Mouse (Mus musculus): ENCODE data around the gene Ccnb1ip1. TPM values are rescaled to one million over a fixed set of nuclear protein-coding genes. Genes with fewer than 3 reads are reported as not detected.

Gene Ccnb1ip1
- total and polyA plus RNA-seq, 3 experiments, result 2.7 TPM; not detected in 2

Other genes with a start within 250 kb of the Ccnb1ip1 start
- gene Olfr744, start 192.9 kb downstream of the Ccnb1ip1 start, total RNA-seq (2012; rRNA removed), result not detected in 2 replicates
- gene Olfr744, start 192.9 kb downstream of the Ccnb1ip1 start, total RNA-seq (2014; rRNA removed), result not detected in 2 replicates
- gene Olfr744, start 192.9 kb downstream of the Ccnb1ip1 start, polyA plus RNA-seq (2012; ENCODE audit: insufficient read length, low read depth), result not detected in 2 replicates
- not detected in 2 replicates for gene Olfr745, start 168.3 kb downstream of the Ccnb1ip1 start, total RNA-seq (2012; rRNA removed)
- gene Olfr745, start 168.3 kb downstream of the Ccnb1ip1 start, total RNA-seq (2014; rRNA removed), result not detected in 2 replicates
- not detected in 2 replicates for gene Olfr745, start 168.3 kb downstream of the Ccnb1ip1 start, polyA plus RNA-seq (2012; ENCODE audit: insufficient read length, low read depth)
- not detected in 2 replicates for gene Olfr746, start 160.6 kb downstream of the Ccnb1ip1 start, total RNA-seq (2012; rRNA removed)
- not detected in 2 replicates for gene Olfr746, start 160.6 kb downstream of the Ccnb1ip1 start, total RNA-seq (2014; rRNA removed)
- not detected in 2 replicates for gene Olfr746, start 160.6 kb downstream of the Ccnb1ip1 start, polyA plus RNA-seq (2012; ENCODE audit: insufficient read length, low read depth)
- gene Olfr747, start 114.5 kb downstream of the Ccnb1ip1 start, total RNA-seq (2012; rRNA removed), result not detected in 2 replicates
- gene Olfr747, start 114.5 kb downstream of the Ccnb1ip1 start, total RNA-seq (2014; rRNA removed), result not detected in 2 replicates
- not detected in 2 replicates for gene Olfr747, start 114.5 kb downstream of the Ccnb1ip1 start, polyA plus RNA-seq (2012; ENCODE audit: insufficient read length, low read depth)
- gene Olfr748, start 100.4 kb downstream of the Ccnb1ip1 start, total RNA-seq (2012; rRNA removed), result not detected in 2 replicates
- gene Olfr748, start 100.4 kb downstream of the Ccnb1ip1 start, total RNA-seq (2014; rRNA removed), result not detected in 2 replicates
- gene Olfr748, start 100.4 kb downstream of the Ccnb1ip1 start, polyA plus RNA-seq (2012; ENCODE audit: insufficient read length, low read depth), result not detected in 2 replicates
- gene Olfr749, start 62.6 kb downstream of the Ccnb1ip1 start, total RNA-seq (2012; rRNA removed), result not detected in 2 replicates
- gene Olfr749, start 62.6 kb downstream of the Ccnb1ip1 start, total RNA-seq (2014; rRNA removed), result not detected in 2 replicates
- gene Olfr749, start 62.6 kb downstream of the Ccnb1ip1 start, polyA plus RNA-seq (2012; ENCODE audit: insufficient read length, low read depth), result not detected in 2 replicates
- 53.4 and 57.8 TPM in 2 replicates for gene Ttc5, start 22.2 kb downstream of the Ccnb1ip1 start, total RNA-seq (2012; rRNA removed)
- gene Ttc5, start 22.2 kb downstream of the Ccnb1ip1 start, total RNA-seq (2014; rRNA removed), result 65.0 and 72.1 TPM in 2 replicates
- gene Ttc5, start 22.2 kb downstream of the Ccnb1ip1 start, polyA plus RNA-seq (2012; ENCODE audit: insufficient read length, low read depth), result 44.3 and 44.5 TPM in 2 replicates
- 55.9 and 64.6 TPM in 2 replicates for gene Parp2, start 109 bp upstream of the Ccnb1ip1 start, total RNA-seq (2012; rRNA removed)
- 95.9 and 117 TPM in 2 replicates for gene Parp2, start 109 bp upstream of the Ccnb1ip1 start, total RNA-seq (2014; rRNA removed)
- 82.3 and 90.9 TPM in 2 replicates for gene Parp2, start 109 bp upstream of the Ccnb1ip1 start, polyA plus RNA-seq (2012; ENCODE audit: insufficient read length, low read depth)
- 12.2 and 14.7 TPM in 2 replicates for gene Tep1, start 62.8 kb upstream of the Ccnb1ip1 start, total RNA-seq (2012; rRNA removed)
- 3.5 and 4.1 TPM in 2 replicates for gene Tep1, start 62.8 kb upstream of the Ccnb1ip1 start, total RNA-seq (2014; rRNA removed)
- gene Tep1, start 62.8 kb upstream of the Ccnb1ip1 start, polyA plus RNA-seq (2012; ENCODE audit: insufficient read length, low read depth), result 12.9 and 14.0 TPM in 2 replicates
- gene Klhl33, start 89.8 kb upstream of the Ccnb1ip1 start, total RNA-seq (2012; rRNA removed), result not detected in 2 replicates
- gene Klhl33, start 89.8 kb upstream of the Ccnb1ip1 start, total RNA-seq (2014; rRNA removed), result not detected in 2 replicates
- gene Klhl33, start 89.8 kb upstream of the Ccnb1ip1 start, polyA plus RNA-seq (2012; ENCODE audit: insufficient read length, low read depth), result not detected in 2 replicates
- 39.1 and 41.7 TPM in 2 replicates for gene Osgep, start 117.2 kb upstream of the Ccnb1ip1 start, total RNA-seq (2012; rRNA removed)
- 88.7 and 90.4 TPM in 2 replicates for gene Osgep, start 117.2 kb upstream of the Ccnb1ip1 start, total RNA-seq (2014; rRNA removed)
- gene Osgep, start 117.2 kb upstream of the Ccnb1ip1 start, polyA plus RNA-seq (2012; ENCODE audit: insufficient read length, low read depth), result 48.4 and 57.6 TPM in 2 replicates
- gene Apex1, start 117.2 kb upstream of the Ccnb1ip1 start, total RNA-seq (2012; rRNA removed), result 178 and 250 TPM in 2 replicates
- gene Apex1, start 117.2 kb upstream of the Ccnb1ip1 start, total RNA-seq (2014; rRNA removed), result 417 and 427 TPM in 2 replicates
- gene Apex1, start 117.2 kb upstream of the Ccnb1ip1 start, polyA plus RNA-seq (2012; ENCODE audit: insufficient read length, low read depth), result 353 and 354 TPM in 2 replicates
- gene Pip4p1, start 123.1 kb upstream of the Ccnb1ip1 start, total RNA-seq (2012; rRNA removed), result 18.1 and 21.2 TPM in 2 replicates
- 28.1 and 29.2 TPM in 2 replicates for gene Pip4p1, start 123.1 kb upstream of the Ccnb1ip1 start, total RNA-seq (2014; rRNA removed)
- 31.1 and 35.5 TPM in 2 replicates for gene Pip4p1, start 123.1 kb upstream of the Ccnb1ip1 start, polyA plus RNA-seq (2012; ENCODE audit: insufficient read length, low read depth)
- 99.3 and 113 TPM in 2 replicates for gene Pnp, start 123.3 kb upstream of the Ccnb1ip1 start, total RNA-seq (2012; rRNA removed)
- 118 and 128 TPM in 2 replicates for gene Pnp, start 123.3 kb upstream of the Ccnb1ip1 start, total RNA-seq (2014; rRNA removed)
- 65.9 and 80.0 TPM in 2 replicates for gene Pnp, start 123.3 kb upstream of the Ccnb1ip1 start, polyA plus RNA-seq (2012; ENCODE audit: insufficient read length, low read depth)
- gene Gm49342, start 136.8 kb upstream of the Ccnb1ip1 start, total RNA-seq (2012; rRNA removed), result not detected in 2 replicates
- gene Gm49342, start 136.8 kb upstream of the Ccnb1ip1 start, total RNA-seq (2014; rRNA removed), result 108 and 120 TPM in 2 replicates
- 50.6 and 100 TPM in 2 replicates for gene Gm49342, start 136.8 kb upstream of the Ccnb1ip1 start, polyA plus RNA-seq (2012; ENCODE audit: insufficient read length, low read depth)
- gene Pnp2, start 148.3 kb upstream of the Ccnb1ip1 start, total RNA-seq (2012; rRNA removed), result 0.21 TPM in 2 replicates
- gene Pnp2, start 148.3 kb upstream of the Ccnb1ip1 start, total RNA-seq (2014; rRNA removed), result 0.43 TPM in 1 of 2 replicates, not detected in the other
- gene Pnp2, start 148.3 kb upstream of the Ccnb1ip1 start, polyA plus RNA-seq (2012; ENCODE audit: insufficient read length, low read depth), result 0.91 TPM in 1 of 2 replicates, not detected in the other
- not detected in 2 replicates for gene Rnase10, start 200.0 kb upstream of the Ccnb1ip1 start, total RNA-seq (2012; rRNA removed)
- not detected in 2 replicates for gene Rnase10, start 200.0 kb upstream of the Ccnb1ip1 start, total RNA-seq (2014; rRNA removed)
- gene Rnase10, start 200.0 kb upstream of the Ccnb1ip1 start, polyA plus RNA-seq (2012; ENCODE audit: insufficient read length, low read depth), result not detected in 2 replicates
- gene Rnase9, start 234.1 kb upstream of the Ccnb1ip1 start, total RNA-seq (2012; rRNA removed), result not detected in 2 replicates
- not detected in 2 replicates for gene Rnase9, start 234.1 kb upstream of the Ccnb1ip1 start, total RNA-seq (2014; rRNA removed)
- gene Rnase9, start 234.1 kb upstream of the Ccnb1ip1 start, polyA plus RNA-seq (2012; ENCODE audit: insufficient read length, low read depth), result not detected in 2 replicates
- not detected in 2 replicates for gene Rnase11, start 242.4 kb upstream of the Ccnb1ip1 start, total RNA-seq (2012; rRNA removed)
- not detected in 2 replicates for gene Rnase11, start 242.4 kb upstream of the Ccnb1ip1 start, total RNA-seq (2014; rRNA removed)
- not detected in 2 replicates for gene Rnase11, start 242.4 kb upstream of the Ccnb1ip1 start, polyA plus RNA-seq (2012; ENCODE audit: insufficient read length, low read depth)
- 0.38 and 0.55 TPM in 2 replicates for gene Rnase12, start 249.9 kb upstream of the Ccnb1ip1 start, total RNA-seq (2012; rRNA removed)
- gene Rnase12, start 249.9 kb upstream of the Ccnb1ip1 start, total RNA-seq (2014; rRNA removed), result not detected in 2 replicates
- gene Rnase12, start 249.9 kb upstream of the Ccnb1ip1 start, polyA plus RNA-seq (2012; ENCODE audit: insufficient read length, low read depth), result not detected in 2 replicates